Mouse (Mus musculus) kidney, adult 2 months (tissue): ENCODE results near the gene Fam102b.

ENCODE experiments used
- CTCF ChIP-seq: fragments of 200-500 bp; conservative IDR thresholded peaks from 2 replicates; pipeline ENCODE4 v1.5.1; 2011; ENCODE audit warnings: low read depth, mild to moderate bottlenecking, control low read depth, low read length, moderate library complexity, mixed read lengths; ENCODE audit not compliant: insufficient read depth, insufficient read length
- POLR2A ChIP-seq: fragments of 200-500 bp; IDR thresholded peaks from one replicate; pipeline ENCODE4 v1.6.1; 2011; ENCODE audit warnings: low read depth, low read length, control low read depth

- TF ChIP-seq CTCF (no peak), POLR2A (no peak)
Measured at GRCm38 (mm10) chr3:108989971-108990548, 37.3 kb downstream of the Fam102b start.
